Mouse (Mus musculus) CH12.LX (cell line): ENCODE results near the gene Gm10382. TPM values are rescaled to one million over a fixed set of nuclear protein-coding genes. Genes with fewer than 3 reads are reported as not detected.

Source experiments
- DNase-seq: peaks from one replicate; pipeline ENCODE4 v3.0.0-alpha.2; 2013; ENCODE audit errors: extremely low read depth
- H3K27ac ChIP-seq: 2 replicates; pipeline ENCODE4 v1.5.1; 2012; ENCODE audit warnings: low read depth, mild to moderate bottlenecking, control low read depth, moderate library complexity; ENCODE audit not compliant: insufficient read depth
- H3K27me3 ChIP-seq: replicated peaks from 2 replicates; pipeline ENCODE3; 2012; ENCODE audit warnings: inconsistent platforms
- H3K36me3 ChIP-seq, 2 experiments: replicated peaks in 1 of 2; 2 replicates each; pipeline versions ENCODE3 to v1.6.1; 2012; ENCODE audit warnings: inconsistent platforms in 1 of 2, low read length in 1 of 2, mild to moderate bottlenecking in 1 of 2, mixed read lengths in 1 of 2, moderate library complexity in 1 of 2; ENCODE audit not compliant: control insufficient read depth in 1 of 2, insufficient read depth in 1 of 2
- H3K4me1 ChIP-seq, 2 experiments: 2 replicates each; pipeline ENCODE4 v1.6.1; 2012; ENCODE audit warnings: inconsistent platforms in 1 of 2, moderate library complexity in 1 of 2; ENCODE audit not compliant: insufficient read depth in 2 of 2, control insufficient read depth in 1 of 2
- H3K4me2 ChIP-seq: 2 replicates; pipeline ENCODE4 v1.6.1; 2012; ENCODE audit warnings: low read depth, mild to moderate bottlenecking, control low read depth; ENCODE audit not compliant: poor library complexity, insufficient read depth, severe bottlenecking
- H3K4me3 ChIP-seq, 3 experiments: fragments of 150-350 bp in 1 of 3; sonication (generic) in 1 of 3; replicated peaks in 1 of 3; 2 replicates each; pipeline versions ENCODE3 to v1.5.1; 2011 to 2012; ENCODE audit warnings: low read depth in 2 of 3, low read length in 2 of 3, mild to moderate bottlenecking in 2 of 3, moderate library complexity in 2 of 3, control low read depth in 1 of 3, improper control_type of control experiment in 1 of 3, inconsistent platforms in 1 of 3, mixed read lengths in 1 of 3; ENCODE audit not compliant: poor library complexity in 1 of 3
- H3K79me2 ChIP-seq: replicated peaks from 2 replicates; pipeline ENCODE4 v1.6.1; 2012; ENCODE audit warnings: mild to moderate bottlenecking, moderate library complexity; ENCODE audit not compliant: control insufficient read depth, poor library complexity, insufficient read depth, severe bottlenecking; ENCODE audit errors: extremely low read depth
- H3K9ac ChIP-seq: 2 replicates; pipeline ENCODE4 v1.6.1; 2012; ENCODE audit warnings: low read depth, mild to moderate bottlenecking, control low read depth, moderate library complexity; ENCODE audit not compliant: insufficient read depth
- H3K9me3 ChIP-seq: replicated peaks from 2 replicates; pipeline ENCODE3; 2012; ENCODE audit warnings: low read length, inconsistent platforms, mixed read lengths
- CTCF ChIP-seq, 2 experiments: IDR thresholded peaks in 1 of 2; conservative IDR thresholded peaks in 1 of 2; 2 replicates each; pipeline ENCODE4 v1.5.1; 2011 to 2012; ENCODE audit warnings: low read depth in 2 of 2, low read length in 2 of 2, improper control_type of control experiment in 1 of 2, inconsistent platforms in 1 of 2, mild to moderate bottlenecking in 1 of 2, moderate library complexity in 1 of 2
- E2F4 ChIP-seq: IDR thresholded peaks from 2 replicates; pipeline ENCODE4 v1.6.1; 2011; ENCODE audit warnings: low read depth, low read length, improper control_type of control experiment; ENCODE audit not compliant: insufficient replicate concordance
- ETS1 ChIP-seq: conservative IDR thresholded peaks from 2 replicates; pipeline ENCODE4 v1.6.1; 2012; ENCODE audit warnings: low read depth, mild to moderate bottlenecking, inconsistent platforms, low read length, improper control_type of control experiment, moderate library complexity
- GABPA ChIP-seq: IDR thresholded peaks from 2 replicates; pipeline ENCODE4 v1.6.1; 2012; ENCODE audit warnings: low read depth, low read length, improper control_type of control experiment, inconsistent platforms; ENCODE audit not compliant: insufficient replicate concordance
- IRF4 ChIP-seq: IDR thresholded peaks from 2 replicates; pipeline ENCODE4 v1.6.1; 2014; ENCODE audit warnings: low read depth, mild to moderate bottlenecking, inconsistent platforms, low read length, improper control_type of control experiment
- JUN ChIP-seq: IDR thresholded peaks from 2 replicates; pipeline ENCODE4 v1.6.1; 2011; ENCODE audit warnings: low read depth, mild to moderate bottlenecking, low read length, improper control_type of control experiment, moderate library complexity; ENCODE audit not compliant: insufficient read depth
- JUND ChIP-seq: conservative IDR thresholded peaks from 2 replicates; pipeline ENCODE4 v1.6.1; 2011; ENCODE audit warnings: low read depth, low read length, improper control_type of control experiment
- MAX ChIP-seq: IDR thresholded peaks from 2 replicates; pipeline ENCODE4 v1.6.1; 2011; ENCODE audit warnings: low read length, improper control_type of control experiment
- MAZ ChIP-seq: IDR thresholded peaks from 2 replicates; pipeline ENCODE4 v1.6.1; 2012; ENCODE audit warnings: low read depth, mild to moderate bottlenecking, inconsistent platforms, low read length, improper control_type of control experiment, moderate library complexity
- MEF2A ChIP-seq: IDR thresholded peaks from 2 replicates; pipeline ENCODE4 v1.6.1; 2014; ENCODE audit warnings: low read depth, mild to moderate bottlenecking, inconsistent platforms, low read length, improper control_type of control experiment, borderline replicate concordance
- NRF1 ChIP-seq: IDR thresholded peaks from 2 replicates; pipeline ENCODE4 v1.6.1; 2014; ENCODE audit warnings: low read depth, mild to moderate bottlenecking, inconsistent platforms, low read length, improper control_type of control experiment, moderate library complexity
- PAX5 ChIP-seq: IDR thresholded peaks from 2 replicates; pipeline ENCODE4 v1.6.1; 2012; ENCODE audit warnings: low read length, inconsistent platforms, mixed read lengths
- SIN3A ChIP-seq: IDR thresholded peaks from 2 replicates; pipeline ENCODE4 v1.6.1; 2012; ENCODE audit warnings: low read length, improper control_type of control experiment, inconsistent platforms
- SMC3 ChIP-seq: IDR thresholded peaks from 2 replicates; pipeline ENCODE4 v1.6.1; 2011; ENCODE audit warnings: low read depth, low read length, improper control_type of control experiment
- TBP ChIP-seq: conservative IDR thresholded peaks from 2 replicates; pipeline ENCODE4 v1.6.1; 2011; ENCODE audit warnings: low read depth, low read length, improper control_type of control experiment
- TCF12 ChIP-seq: IDR thresholded peaks from 2 replicates; pipeline ENCODE4 v1.6.1; 2014; ENCODE audit warnings: low read depth, mild to moderate bottlenecking, inconsistent platforms, low read length, improper control_type of control experiment
- UBTF ChIP-seq: IDR thresholded peaks from 2 replicates; pipeline ENCODE4 v1.6.1; 2012; ENCODE audit warnings: low read depth, mild to moderate bottlenecking, inconsistent platforms, low read length, improper control_type of control experiment, moderate library complexity
- USF1 ChIP-seq: IDR thresholded peaks from 2 replicates; pipeline ENCODE4 v1.6.1; 2014; ENCODE audit warnings: low read depth, mild to moderate bottlenecking, inconsistent platforms, low read length, improper control_type of control experiment
- ZC3H11A ChIP-seq: IDR thresholded peaks from 2 replicates; pipeline ENCODE4 v1.6.1; 2012; ENCODE audit warnings: low read depth, mild to moderate bottlenecking, inconsistent platforms, low read length, improper control_type of control experiment
- ZNF384 ChIP-seq: IDR thresholded peaks from 2 replicates; pipeline ENCODE4 v1.6.1; 2012; ENCODE audit warnings: low read depth, low read length, improper control_type of control experiment, inconsistent platforms
- dilution Hi-C: fragments of 300-500 bp; cut with MboI; formaldehyde crosslinking; loops from 2 replicates; pipeline ENCODE4 v1.14.3; 2020; ENCODE audit warnings: low sequenced_read_pairs; ENCODE audit not compliant: extremely low pct_unique_long_range_greater_than_20kb, extremely low pct_ligation_motif_present
- in situ Hi-C: fragments of 300-500 bp; cut with MboI; formaldehyde crosslinking; loops from 3 replicates; pipeline ENCODE4 v1.14.3; 2019; ENCODE audit warnings: low sequenced_read_pairs, low pct_ligation_motif_present, low pct_unique_long_range_greater_than_20kb, mixed read lengths
- polyA plus RNA-seq: library from polyadenylated mRNA; unstranded; fragments of >175 nt; gene quantifications from 2 replicates; pipeline ENCODE4 v1.2.1, GENCODE M21; 2012; ENCODE audit warnings: low read depth; ENCODE audit not compliant: insufficient read length
- total RNA-seq, 2 experiments: library from RNA; depleted of rRNA; stranded (reverse); fragments of 300-350 nt in 1 of 2; fragments of >200 nt in 1 of 2; gene quantifications; 2 replicates each; pipeline ENCODE4 v1.2.3; 2012 to 2014

Gene Gm10382
- total and polyA plus RNA-seq, 3 experiments: 0.59 to 1.1 TPM; not detected in 1

- Histone ChIP-seq H3K27me3 (no peaks in the 10 kb centered on the region), H3K27ac (no peak overlapping the region), H3K79me2 (no peaks in the 10 kb centered on the region), H3K9ac (no peak overlapping the region), H3K36me3 (no peaks in the 10 kb centered on the region), H3K4me2 (no peak overlapping the region), H3K4me1 (peaks cover 2 to 10% of the 10 kb centered on the region in 2 experiments; a peak in 3 of 4 replicates), H3K4me3 (no peak overlapping the region), H3K9me3 (no peaks in the 10 kb centered on the region)
- dilution Hi-C loops: no loop called here
- in situ Hi-C loops: no loop called here
- TF ChIP-seq MAX (no peak), TCF12 (no peak), SMC3 (no peak), USF1 (no peak), E2F4 (no peak), GABPA (no peak), MEF2A (no peak), ZNF384 (no peak), MAZ (no peak), JUN (no peak), IRF4 (no peak), JUND (no peak), UBTF (no peak), NRF1 (no peak), SIN3A (no peak)
- DNase-seq: no peak
These were observed 13.4 kb downstream of the Gm10382 start for GRCm38 (mm10) chr5:125402476-125402875.

GRCm38 (mm10) chr5:125402991-125403390, 13.9 kb downstream of the Gm10382 start:
- H3K9me3 ChIP-seq: no peaks in the 10 kb centered on the region
- TF ChIP-seq ZC3H11A (no peak), MAZ (no peak), SIN3A (no peak), NRF1 (no peak), SMC3 (no peak), PAX5 (no peak), ETS1 (no peak), JUND (no peak), TBP (no peak), USF1 (no peak), CTCF (conservative IDR thresholded peaks at IDR 0.05 in 1 of 2, IDR thresholded peaks at IDR 0.05 in 1 of 2; ENCODE audit: low read depth in 2 of 2, low read length in 2 of 2) (no peak)
- H3K4me3 ChIP-seq: no peak overlapping the region
- H3K27me3 ChIP-seq: no peaks in the 10 kb centered on the region
- H3K36me3 ChIP-seq: no peaks in the 10 kb centered on the region
- DNase-seq: no peak
- no peak overlapping the region for H3K4me2 ChIP-seq
- H3K4me1 ChIP-seq: peaks cover 3 to 14% of the 10 kb centered on the region in 2 experiments; a peak in 3 of 4 replicates
- in situ Hi-C loops (no loop called here), dilution Hi-C loops (no loop called here)
- no peak overlapping the region for H3K27ac ChIP-seq
- H3K9ac ChIP-seq: no peak overlapping the region
- no peaks in the 10 kb centered on the region for H3K79me2 ChIP-seq
